Mouse (Mus musculus): Measurements from ENCODE around the gene Mlf2. TPM values are rescaled to one million over a fixed set of nuclear protein-coding genes. Genes with fewer than 3 reads are reported as not detected.

Mlf2 gene
- polyA plus RNA-seq, 1 experiment from 2014 or later, result 409 TPM

DNA sequence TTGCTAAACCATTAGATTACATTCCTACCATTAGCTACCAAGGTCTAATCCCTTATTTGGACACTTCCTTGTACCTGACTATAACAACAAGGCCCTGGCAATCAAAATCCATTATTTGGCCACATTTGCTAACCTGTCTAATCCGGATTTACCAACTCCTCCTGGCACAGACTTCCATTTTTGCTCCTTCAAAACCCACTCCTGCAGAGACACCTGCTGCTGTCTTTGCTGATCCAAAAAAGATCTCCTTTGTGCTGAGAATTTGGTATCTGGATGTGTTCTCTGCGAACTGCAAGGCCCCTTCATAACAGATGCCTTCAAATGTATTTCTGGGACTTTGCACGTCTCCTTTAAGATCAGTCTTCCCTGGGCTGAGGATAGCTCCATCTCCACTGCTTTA lies 12.3 kb downstream of the Mlf2 start:
- WGBS, result 86% methylated on average over 3 of the region's 3 CpGs
- H3K4me2 ChIP-seq, result no peak overlapping the region
- no peaks in the 10 kb centered on the region for H3K4me1 ChIP-seq
- H3K27ac ChIP-seq, result no peak overlapping the region
- H3K9me3 ChIP-seq (replicated peaks), result no peaks in the 10 kb centered on the region
- H3K27me3 ChIP-seq, result no peaks in the 10 kb centered on the region
- no peak for ATAC-seq
- H3K4me3 ChIP-seq, result no peak overlapping the region
- no peak overlapping the region for H3K9ac ChIP-seq
- peaks cover 8% of the 10 kb centered on the region for H3K36me3 ChIP-seq (ENCODE audit: poor library complexity, severe bottlenecking)

DNA sequence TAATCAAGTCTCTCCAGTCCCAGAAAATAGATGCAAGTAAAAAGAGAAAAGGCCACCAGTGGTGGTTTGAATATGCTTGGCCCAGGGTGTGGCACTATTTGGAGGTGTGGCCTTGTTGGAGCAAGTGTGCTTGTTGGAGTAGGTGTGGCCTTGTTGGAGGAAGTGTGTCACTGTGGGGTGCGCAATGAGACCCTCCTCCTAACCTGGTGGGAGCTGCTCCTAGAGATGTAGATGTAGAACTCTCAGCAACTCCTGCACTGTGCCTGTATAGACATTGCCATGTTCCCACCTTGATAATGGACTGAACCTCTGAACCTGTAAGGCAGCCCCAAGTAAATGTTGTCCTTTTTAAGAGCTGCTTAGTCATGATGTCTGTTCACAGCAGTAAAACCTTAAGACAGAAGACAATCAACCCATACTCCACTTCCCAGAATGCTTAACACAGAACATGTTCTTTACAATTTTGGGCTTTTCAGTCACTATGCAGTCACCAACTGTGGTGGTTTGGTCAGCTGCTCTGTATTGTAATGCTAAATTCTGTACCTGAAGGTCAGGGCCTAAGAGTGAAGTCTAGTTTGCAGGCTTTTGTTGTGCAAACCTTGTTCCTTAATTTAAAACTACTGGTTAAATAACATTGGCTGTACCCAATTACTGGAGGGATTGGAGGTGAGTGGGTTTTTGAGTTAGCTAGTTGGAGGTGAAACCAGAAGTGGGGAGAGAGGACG lies 23.0 kb downstream of the Mlf2 start:
- Histone ChIP-seq H3K27ac (no peak overlapping the region), H3K9me3 (replicated peaks) (no peaks in the 10 kb centered on the region), H3K4me1 (no peaks in the 10 kb centered on the region), H3K4me3 (no peak overlapping the region), H3K4me2 (no peak overlapping the region), H3K27me3 (no peaks in the 10 kb centered on the region), H3K36me3 (ENCODE audit: poor library complexity, severe bottlenecking) (peaks cover 39% of the 10 kb centered on the region), H3K9ac (no peak overlapping the region)
- WGBS, result 90% methylated on average over 2 of the region's 2 CpGs
- no peak for ATAC-seq

DNA sequence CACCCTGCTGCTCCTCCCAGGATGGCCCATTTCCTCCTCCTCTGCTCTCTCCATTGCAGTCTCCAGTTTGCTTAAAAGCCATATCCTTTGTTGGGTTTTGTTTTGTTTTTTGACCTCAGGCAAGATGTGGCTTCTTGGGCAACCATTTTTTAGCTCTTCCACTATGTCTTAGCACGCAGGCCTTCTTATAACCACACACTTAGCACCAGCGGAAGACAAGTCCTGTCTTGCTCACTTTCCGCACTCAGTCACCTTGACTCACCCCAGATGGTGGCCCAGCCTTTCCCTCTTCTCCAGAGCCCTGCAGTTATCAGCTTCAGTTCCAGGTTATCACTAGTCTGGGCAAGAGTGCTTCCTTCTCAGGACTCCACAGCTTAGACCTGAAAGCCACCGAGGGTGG lies 24.0 kb downstream of the Mlf2 start:
- WGBS, result 95% methylated on average over 4 of the region's 4 CpGs
- Histone ChIP-seq H3K4me1 (no peaks in the 10 kb centered on the region), H3K36me3 (ENCODE audit: poor library complexity, severe bottlenecking) (peaks cover 49% of the 10 kb centered on the region), H3K9ac (no peak overlapping the region), H3K27ac (no peak overlapping the region), H3K27me3 (no peaks in the 10 kb centered on the region), H3K9me3 (replicated peaks) (no peaks in the 10 kb centered on the region), H3K4me2 (no peak overlapping the region), H3K4me3 (no peak overlapping the region)
- no peak for ATAC-seq

DNA sequence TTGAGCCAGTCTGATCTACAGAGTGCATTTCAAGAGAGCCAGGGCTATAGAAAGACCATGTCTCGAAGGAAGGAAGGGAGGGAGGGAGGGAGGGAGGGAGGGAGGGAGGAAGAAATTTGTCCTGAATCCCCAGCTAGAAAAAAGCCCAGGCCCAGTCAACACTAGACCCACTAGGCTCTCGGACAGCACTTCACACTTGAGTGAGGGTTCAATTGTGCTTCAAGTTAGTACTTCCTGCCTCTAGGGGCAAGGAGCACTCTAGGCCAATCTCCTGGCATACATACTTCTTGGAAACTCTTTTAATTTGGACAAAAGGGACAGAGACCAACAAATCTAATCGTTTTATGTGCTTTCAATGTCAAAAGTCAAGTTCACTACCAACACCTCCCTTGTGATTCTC lies 26.9 kb downstream of the Mlf2 start:
- H3K9ac ChIP-seq, result no peak overlapping the region

DNA sequence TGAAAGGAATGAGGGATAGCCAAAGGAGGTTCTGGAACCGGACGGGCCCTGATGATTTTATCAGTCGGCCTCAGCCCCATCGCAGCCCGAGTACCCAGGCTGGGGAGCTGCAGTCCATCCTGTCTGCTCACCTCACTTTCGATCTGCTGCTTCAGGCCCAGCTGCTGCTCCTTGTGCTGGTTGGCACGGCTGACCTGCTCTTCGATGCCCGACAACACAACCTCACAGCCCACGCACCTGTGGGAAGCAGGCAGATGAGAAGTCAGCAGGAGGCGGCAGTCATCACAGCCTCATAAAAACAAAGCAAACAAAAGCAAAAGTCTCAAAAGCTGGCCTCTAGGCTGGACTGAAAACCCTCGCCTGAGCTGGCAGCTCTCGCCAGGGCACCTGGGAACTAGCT lies 28.8 kb downstream of the Mlf2 start:
- H3K36me3 ChIP-seq (ENCODE audit: poor library complexity, severe bottlenecking), result peaks cover 72% of the 10 kb centered on the region

More for the DNA sequence above, 26.9 kb downstream of the Mlf2 start:
- no peaks in the 10 kb centered on the region for H3K27me3 ChIP-seq
- no peak overlapping the region for H3K4me2 ChIP-seq
- H3K4me3 ChIP-seq, result no peak overlapping the region
- H3K36me3 ChIP-seq (ENCODE audit: poor library complexity, severe bottlenecking), result peaks cover 76% of the 10 kb centered on the region
- H3K4me1 ChIP-seq, result no peaks in the 10 kb centered on the region
- ATAC-seq, result no peak
- no peaks in the 10 kb centered on the region for H3K9me3 ChIP-seq (replicated peaks)
- WGBS, result 88% methylated on average over 3 of the region's 3 CpGs
- H3K27ac ChIP-seq, result no peak overlapping the region

DNA sequence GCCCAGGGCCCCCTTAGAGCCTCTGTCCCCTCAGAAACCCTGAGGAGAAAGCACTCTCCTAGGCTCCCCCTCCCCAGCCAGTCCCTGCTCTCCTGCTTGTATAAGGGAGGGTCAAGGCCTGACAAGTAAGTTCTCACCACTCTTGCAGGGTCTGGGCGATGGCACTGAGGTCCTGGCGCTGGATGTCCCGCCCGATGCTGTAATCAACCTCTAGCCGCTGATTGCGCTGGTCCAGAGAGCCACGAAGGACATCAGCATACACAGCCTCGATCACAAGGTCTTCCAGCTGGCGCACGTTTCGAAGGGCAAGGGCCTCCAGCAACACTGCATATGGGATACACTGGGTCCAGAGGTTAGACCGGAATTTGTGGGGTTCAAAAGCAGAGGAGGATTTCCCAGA lies 29.8 kb downstream of the Mlf2 start:
- no peak for ATAC-seq
- H3K36me3 ChIP-seq (ENCODE audit: poor library complexity, severe bottlenecking), result peaks cover 67% of the 10 kb centered on the region

More for the DNA sequence above, 28.8 kb downstream of the Mlf2 start:
- 89% methylated on average over 13 of the region's 13 CpGs for WGBS
- no peaks in the 10 kb centered on the region for H3K9me3 ChIP-seq (replicated peaks)
- no peak overlapping the region for H3K4me2 ChIP-seq
- no peak overlapping the region for H3K9ac ChIP-seq
- H3K27me3 ChIP-seq, result no peaks in the 10 kb centered on the region
- no peak for ATAC-seq
- no peak overlapping the region for H3K27ac ChIP-seq
- H3K4me1 ChIP-seq, result peaks cover 9% of the 10 kb centered on the region
- no peak overlapping the region for H3K4me3 ChIP-seq

DNA sequence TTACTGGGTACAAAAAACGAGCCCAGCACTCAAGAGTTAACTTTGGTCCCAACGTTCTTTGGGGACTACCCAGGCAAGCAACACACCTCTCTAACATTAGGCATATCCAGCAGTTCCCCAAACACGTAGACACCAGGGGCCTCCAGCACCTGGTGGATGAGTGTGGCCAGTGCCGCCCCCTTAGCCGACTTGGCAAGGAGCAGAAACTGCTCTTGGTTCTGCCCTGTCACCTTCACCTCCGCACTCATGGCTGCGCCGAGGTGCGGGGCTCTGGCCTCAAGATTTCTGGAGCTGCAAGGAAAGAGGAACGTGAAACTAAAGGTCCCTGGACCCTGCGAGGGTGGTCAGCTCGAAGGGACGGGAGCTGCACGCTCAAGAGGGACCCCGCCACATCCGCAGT lies 33.5 kb downstream of the Mlf2 start:
- peak overlapping the region; percentile 91 for H3K9ac ChIP-seq
- peaks cover 4% of the 10 kb centered on the region; the same call in 1 of the 2 replicates for H3K9me3 ChIP-seq (replicated peaks)
- H3K4me3 ChIP-seq, result peak overlapping the region; percentile 80
- peaks cover 18% of the 10 kb centered on the region for H3K4me1 ChIP-seq
- 41% methylated on average over 16 of the region's 16 CpGs for WGBS
- no peak; the same call in 1 of the 2 replicates for ATAC-seq
- H3K4me2 ChIP-seq, result peak overlapping the region; percentile 88
- peaks cover 38% of the 10 kb centered on the region for H3K36me3 ChIP-seq (ENCODE audit: poor library complexity, severe bottlenecking)
- H3K27me3 ChIP-seq, result no peaks in the 10 kb centered on the region
- H3K27ac ChIP-seq, result no peak overlapping the region

More for the DNA sequence above, 29.8 kb downstream of the Mlf2 start:
- Histone ChIP-seq H3K27me3 (no peaks in the 10 kb centered on the region), H3K9me3 (replicated peaks) (no peaks in the 10 kb centered on the region), H3K4me2 (no peak overlapping the region), H3K4me1 (peaks cover 12% of the 10 kb centered on the region), H3K4me3 (no peak overlapping the region), H3K27ac (no peak overlapping the region), H3K9ac (no peak overlapping the region)
- WGBS, result 94% methylated on average over 12 of the region's 12 CpGs

DNA sequence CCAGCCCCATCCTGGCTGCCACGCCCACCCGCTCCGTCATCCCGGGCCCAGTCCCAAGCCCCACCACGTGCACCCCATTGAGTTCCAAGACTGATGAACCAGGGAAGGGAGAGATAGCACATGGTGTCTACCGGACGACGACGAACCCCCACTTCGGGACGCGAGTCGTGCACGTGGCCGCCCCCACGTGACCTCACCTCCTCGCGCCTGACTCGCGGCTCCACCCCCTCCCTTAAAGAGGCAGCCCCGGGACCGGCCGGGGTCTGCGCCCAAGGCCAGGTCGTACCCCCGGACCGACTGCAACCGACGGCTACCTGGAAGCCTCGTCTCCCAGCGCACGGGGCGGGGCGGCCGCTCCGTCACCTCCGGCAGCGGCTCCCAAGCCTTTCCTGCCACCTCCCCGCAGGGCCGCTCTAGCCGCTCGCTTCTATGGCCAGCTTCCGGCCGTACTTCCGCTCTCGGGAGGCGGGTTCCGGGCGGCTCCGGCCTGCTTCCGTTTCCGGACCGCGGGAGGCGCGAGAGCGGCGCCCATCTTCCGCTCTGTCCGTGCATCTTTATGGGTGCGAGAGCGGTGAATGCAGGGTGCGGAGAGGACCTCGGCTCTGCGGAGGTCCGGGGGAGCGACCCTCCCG lies 34.0 kb downstream of the Mlf2 start, which contains the start of gene Cops7a:
TSS of gene Cops7a (minus strand) at position 451 of the 632 bp plus-strand sequence.
- WGBS, result under 1% methylated on average over 68 of the region's 68 CpGs
- Histone ChIP-seq H3K9ac (peak within 1 kb of the TSS; percentile 91), H3K27me3 (0 out of 2 replicates have a peak, but pooled peaks cover under 1% of the 10 kb centered on the region), H3K27ac (peak within 1 kb of the TSS; percentile 89), H3K4me3 (peak within 1 kb of the TSS; percentile 80), H3K36me3 (ENCODE audit: poor library complexity, severe bottlenecking) (peaks cover 32% of the 10 kb centered on the region), H3K9me3 (replicated peaks) (peaks cover 4% of the 10 kb centered on the region; the same call in 1 of the 2 replicates), H3K4me2 (peak within 1 kb of the TSS; percentile 88), H3K4me1 (peaks cover 18% of the 10 kb centered on the region)
- peak; percentile 96 for ATAC-seq

DNA sequence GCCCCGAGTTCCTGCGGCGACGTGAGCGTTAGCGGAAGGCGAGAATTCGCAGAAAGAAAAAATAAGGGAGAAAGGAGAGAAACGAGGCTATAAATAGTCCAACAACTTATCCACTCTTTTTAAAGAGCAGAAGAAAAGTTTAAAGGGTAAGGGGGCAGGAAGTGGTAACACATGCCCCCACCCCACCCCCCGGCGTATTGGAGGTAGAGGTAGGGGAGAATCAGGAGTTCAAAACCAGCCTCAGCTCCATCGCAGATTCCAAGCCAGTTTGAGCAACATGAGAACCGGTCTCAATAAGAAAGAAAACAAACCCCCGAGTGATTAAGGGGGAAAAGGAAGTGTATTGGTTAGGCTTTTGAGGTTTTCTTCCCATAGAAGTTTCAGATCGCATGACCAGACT lies 34.6 kb downstream of the Mlf2 start:
- Histone ChIP-seq H3K4me2 (peak overlapping the region; percentile 88), H3K36me3 (ENCODE audit: poor library complexity, severe bottlenecking) (peaks cover 27% of the 10 kb centered on the region), H3K27me3 (peaks cover 5% of the 10 kb centered on the region; the same call in 1 of the 2 replicates), H3K4me3 (peak overlapping the region; percentile 80), H3K9me3 (replicated peaks) (peaks cover 4% of the 10 kb centered on the region; the same call in 1 of the 2 replicates), H3K27ac (peak overlapping the region; percentile 89), H3K4me1 (peaks cover 18% of the 10 kb centered on the region), H3K9ac (peak overlapping the region; percentile 91)
- peak; percentile 14; the same call in 1 of the 2 replicates for ATAC-seq
- WGBS, result 18% methylated on average over 15 of the region's 15 CpGs

DNA sequence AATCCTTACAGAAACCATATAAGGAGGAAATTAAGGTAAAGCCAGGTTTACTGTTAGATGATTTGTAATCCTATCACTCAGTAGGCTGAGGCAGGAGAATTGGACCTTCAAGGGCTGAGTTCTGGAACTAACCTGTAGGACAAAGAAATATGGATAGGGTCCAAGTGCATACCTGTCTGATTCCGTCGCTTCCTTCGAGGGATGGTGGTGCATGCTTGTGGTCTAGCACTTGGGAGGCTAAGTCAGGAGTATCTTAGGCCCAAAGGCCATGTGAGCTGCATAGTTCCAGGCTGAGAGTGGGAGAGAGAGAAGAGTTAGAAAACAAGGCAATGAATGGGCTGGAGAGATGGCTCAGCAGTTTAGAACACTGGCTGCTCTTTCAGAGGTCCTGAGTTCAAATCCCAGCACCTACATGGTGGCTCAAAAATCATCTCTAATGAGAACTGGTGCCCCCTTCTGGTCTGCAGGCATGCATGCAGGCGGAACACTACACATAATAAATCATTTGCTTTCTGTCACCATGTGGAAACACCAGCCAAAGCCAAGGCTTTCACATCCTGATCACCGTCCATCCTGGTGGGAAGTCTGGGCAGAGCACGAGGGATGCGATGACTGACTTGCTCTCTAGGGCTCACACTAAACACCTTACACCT lies 35.4 kb downstream of the Mlf2 start:
- H3K4me1 ChIP-seq, result peaks cover 18% of the 10 kb centered on the region
- H3K9ac ChIP-seq, result 0 out of 2 replicates have a peak overlapping the region, but pooled peaks have one; percentile 91
- peaks cover 18% of the 10 kb centered on the region for H3K36me3 ChIP-seq (ENCODE audit: poor library complexity, severe bottlenecking)
- 96% methylated on average over 7 of the region's 7 CpGs for WGBS
- no peak for ATAC-seq
- H3K4me2 ChIP-seq, result peak overlapping the region; percentile 88
- peaks cover 5% of the 10 kb centered on the region; the same call in 1 of the 2 replicates for H3K27me3 ChIP-seq
- H3K9me3 ChIP-seq (replicated peaks), result peaks cover 4% of the 10 kb centered on the region; the same call in 1 of the 2 replicates
- H3K4me3 ChIP-seq, result peak overlapping the region; percentile 80; the same call in 1 of the 2 replicates
- H3K27ac ChIP-seq, result no peak overlapping the region

DNA sequence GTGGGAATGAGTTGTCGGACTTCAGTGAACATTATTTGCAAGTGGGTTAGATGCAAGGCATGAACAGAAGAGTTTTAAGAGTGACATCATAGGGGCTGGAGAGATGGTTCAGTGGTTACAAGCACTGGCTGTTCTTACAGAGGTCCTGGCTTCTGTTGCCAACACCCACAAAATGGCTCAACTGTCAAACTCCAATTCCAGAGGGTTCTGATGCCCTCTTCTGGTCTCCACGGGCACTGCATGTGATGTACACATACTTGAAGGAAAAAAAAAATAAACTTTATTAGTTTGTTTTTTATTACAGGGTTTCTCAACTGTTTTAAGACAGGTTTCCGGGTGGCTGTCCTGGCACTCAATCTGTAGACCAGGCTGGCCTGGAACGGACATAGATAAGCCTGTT lies 36.6 kb downstream of the Mlf2 start:
- H3K4me1 ChIP-seq, result peaks cover 18% of the 10 kb centered on the region
- no peak overlapping the region for H3K4me2 ChIP-seq
- ATAC-seq, result no peak
- H3K4me3 ChIP-seq, result no peak overlapping the region
- WGBS, result 69% methylated on average over 4 of the region's 4 CpGs
- H3K27me3 ChIP-seq, result peaks cover 5% of the 10 kb centered on the region; the same call in 1 of the 2 replicates
- H3K36me3 ChIP-seq (ENCODE audit: poor library complexity, severe bottlenecking), result peaks cover 7% of the 10 kb centered on the region
- H3K9me3 ChIP-seq (replicated peaks), result peaks cover 4% of the 10 kb centered on the region; the same call in 1 of the 2 replicates
- H3K27ac ChIP-seq, result no peak overlapping the region
- H3K9ac ChIP-seq, result no peak overlapping the region

Data from forebrain, embryonic 13.5 days (tissue).